Mouse (Mus musculus) thymus, postnatal 0 days (tissue): ENCODE data around the gene Ferd3l. TPM values are rescaled to one million over a fixed set of nuclear protein-coding genes. Genes with fewer than 3 reads are reported as not detected.

Source experiments
- DNase-seq: peaks from one replicate; pipeline ENCODE4 v3.0.0-alpha.2; 2015; ENCODE audit warnings: low spot score
- polyA plus RNA-seq: library from polyadenylated mRNA; unstranded; fragments of >200 nt; fragmentation: Nextera tagmentation; extraction: Ambion mirVana; gene quantifications from 2 replicates; pipeline ENCODE4 v1.2.1, GENCODE M21; 2015

Gene Ferd3l
- polyA plus RNA-seq, 1 experiment from 2014 or later, result not detected

GRCm38 (mm10) chr12:33964427-33964826 lies 36.2 kb downstream of the Ferd3l start:
- DNase-seq, result no peak

GRCm38 (mm10) chr12:33965661-33966360 lies 37.6 kb downstream of the Ferd3l start:
- DNase-seq, result no peak

GRCm38 (mm10) chr12:33966490-33967415 lies 38.5 kb downstream of the Ferd3l start:
- DNase-seq, result no peak

- DNase-seq, result no peak
These were observed 39.3 kb downstream of the Ferd3l start for GRCm38 (mm10) chr12:33967514-33967913.

- DNase-seq, result no peak
These were observed 40.0 kb downstream of the Ferd3l start for GRCm38 (mm10) chr12:33968041-33968897.

- no peak for DNase-seq
These were observed 40.6 kb downstream of the Ferd3l start for GRCm38 (mm10) chr12:33968898-33969178.

Other genes starting within 250 kb of the Ferd3l start
- gene Twist1, start 29.2 kb downstream of the Ferd3l start, polyA plus RNA-seq, result 0.40 and 0.64 TPM in 2 replicates